9 mouse cellular contexts compared by ENCODE assay signal in the genomic region with DNA sequence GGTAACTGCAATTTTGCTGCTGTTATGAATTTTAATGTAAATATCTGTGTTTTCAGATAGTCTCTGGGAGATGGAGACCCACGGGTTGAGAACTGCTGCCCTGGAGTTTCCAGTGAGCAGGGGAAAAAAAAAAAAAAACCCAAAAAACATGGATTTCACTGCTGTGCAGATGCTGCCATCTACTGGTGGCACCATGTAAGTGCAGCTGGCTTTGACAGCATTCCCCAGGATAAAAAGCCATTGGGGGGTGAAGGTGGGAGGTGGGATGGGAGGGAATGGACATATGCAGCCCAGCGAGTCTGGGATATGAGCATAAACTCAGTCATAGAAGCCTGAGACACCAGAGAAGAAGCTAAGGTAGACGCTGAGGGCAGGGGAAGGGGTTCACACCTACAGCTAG.
DNase-seq lines count a peak whose midpoint lies in the region; ATAC-seq and TF ChIP-seq lines count a peak whose summit lies in the region.
"Had no signal": no experiment of that assay in that cellular context is flagged by ENCODE, and none has a peak within 500 bp of the region (broad histone marks: within the 10 kb centered on the region; RNA-seq: fewer than 3 reads in every experiment).

No protein-coding gene starts in this region.

- 13% methylated on average over 3 of the region's 3 CpGs for WGBS in kidney, postnatal 0 days
- WGBS in kidney, embryonic 16.5 days: 3% methylated on average over 3 of the region's 3 CpGs
- 29% methylated on average over 3 of the region's 3 CpGs for WGBS in stomach, postnatal 0 days

- H3K9me3 ChIP-seq in kidney, postnatal 0 days (replicated peaks; ENCODE audit: low read length): no peaks in the 10 kb centered on the region
- no peaks in the 10 kb centered on the region for H3K9me3 ChIP-seq in kidney, embryonic 16.5 days (ENCODE audit: low read length)
- no peaks in the 10 kb centered on the region for H3K9me3 ChIP-seq in stomach, postnatal 0 days (ENCODE audit: control insufficient read depth, low read length)

- no peaks in the 10 kb centered on the region for H3K4me1 ChIP-seq in kidney, postnatal 0 days (replicated peaks; ENCODE audit: insufficient read depth, low read length)
- H3K4me1 ChIP-seq in kidney, embryonic 16.5 days (ENCODE audit: insufficient read depth, low read length): peaks cover 25% of the 10 kb centered on the region
- no peaks in the 10 kb centered on the region for H3K4me1 ChIP-seq in stomach, postnatal 0 days (replicated peaks; ENCODE audit: control insufficient read depth, insufficient read depth)

- DNase-seq in CD4-positive, CD25-positive, alpha-beta regulatory T cell, adult 2 months (ENCODE audit: low read depth, low spot score): peak; percentile 47
- peak; percentile 66 for DNase-seq in kidney, postnatal 0 days (ENCODE audit: low spot score)
- DNase-seq in NIH3T3 (ENCODE audit: low read depth): peak; percentile 72
- peak; percentile 53 for DNase-seq in heart, postnatal 4 days
- no peak for DNase-seq in stomach, postnatal 0 days (ENCODE audit: low spot score)
- no peak for DNase-seq in layer of hippocampus, postnatal 36 days

- no peak overlapping the region for H3K4me2 ChIP-seq in kidney, postnatal 0 days (ENCODE audit: low read length)
- no peak overlapping the region for H3K4me2 ChIP-seq in kidney, embryonic 16.5 days (replicated peaks; ENCODE audit: low read depth, low read length)
- H3K4me2 ChIP-seq in stomach, postnatal 0 days (replicated peaks; ENCODE audit: low read depth): no peak overlapping the region

- H3K27ac ChIP-seq in kidney, postnatal 0 days: no peak overlapping the region
- H3K27ac ChIP-seq in kidney, embryonic 16.5 days (ENCODE audit: low read length): no peak overlapping the region
- no peak overlapping the region for H3K27ac ChIP-seq in stomach, postnatal 0 days (replicated peaks)

- H3K36me3 ChIP-seq in kidney, postnatal 0 days (ENCODE audit: insufficient read depth, low read length): no peaks in the 10 kb centered on the region
- H3K36me3 ChIP-seq in kidney, embryonic 16.5 days (ENCODE audit: insufficient read depth, low read length): no peaks in the 10 kb centered on the region
- no peaks in the 10 kb centered on the region for H3K36me3 ChIP-seq in stomach, postnatal 0 days (ENCODE audit: control insufficient read depth, insufficient read depth, low read length)

- H3K27me3 ChIP-seq in kidney, postnatal 0 days (ENCODE audit: insufficient read depth, low read length): no peaks in the 10 kb centered on the region
- H3K27me3 ChIP-seq in kidney, embryonic 16.5 days (ENCODE audit: insufficient read depth, low read length): 0 out of 2 replicates have a peak, but pooled peaks cover 3% of the 10 kb centered on the region
- no peaks in the 10 kb centered on the region for H3K27me3 ChIP-seq in stomach, postnatal 0 days (ENCODE audit: control insufficient read depth, insufficient read depth, low read length)

- ATAC-seq in CD4-positive, CD25-positive, alpha-beta regulatory T cell, adult 4 months: no peak
- ATAC-seq in kidney, postnatal 0 days (replicated peaks; ENCODE audit: low FRiP score, low read depth): no peak
- no peak for ATAC-seq in kidney, embryonic 16.5 days (ENCODE audit: low FRiP score, low TSS enrichment)
- no peak for ATAC-seq in stomach, postnatal 0 days (ENCODE audit: low FRiP score, low TSS enrichment)

- H3K9ac ChIP-seq in kidney, postnatal 0 days (ENCODE audit: low read depth, low read length): no peak overlapping the region
- H3K9ac ChIP-seq in kidney, embryonic 16.5 days (replicated peaks; ENCODE audit: low read length): no peak overlapping the region
- no peak overlapping the region for H3K9ac ChIP-seq in stomach, postnatal 0 days (ENCODE audit: low read length)

- peak; percentile 90 for TF ChIP-seq CTCF in kidney, postnatal 0 days (IDR thresholded peaks at IDR 0.05; ENCODE audit: low read depth)
- TF ChIP-seq CTCF in stomach, postnatal 0 days (IDR thresholded peaks at IDR 0.05; ENCODE audit: low read depth): peak; percentile 92

- TF ChIP-seq EP300 in stomach, postnatal 0 days (optimal IDR thresholded peaks at IDR 0.05): no peak

- H3K4me3 ChIP-seq in kidney, postnatal 0 days (replicated peaks; ENCODE audit: low read depth, low read length): no peak overlapping the region
- H3K4me3 ChIP-seq in kidney, embryonic 16.5 days (ENCODE audit: low read length): no peak overlapping the region
- H3K4me3 ChIP-seq in stomach, postnatal 0 days (ENCODE audit: low read depth, low read length): no peak overlapping the region
- H3K4me3 ChIP-seq: erythroblast, embryonic 14.5 days had no signal

Comparison
In these comparisons a context has a peak if more than half of its experiments do, and no peak if none do; other contexts are left out.
1. DNase-seq: peak in CD4-positive, CD25-positive, alpha-beta regulatory T cell, adult 2 months (single experiment), kidney, postnatal 0 days (single experiment), NIH3T3 (single experiment) and heart, postnatal 4 days (single experiment); none in stomach, postnatal 0 days (single experiment) and layer of hippocampus, postnatal 36 days (0 of 2).